Mouse (Mus musculus) cortical plate, adult 2 months (tissue): ENCODE data around the gene Usp10.

Source experiments
- CTCF ChIP-seq: fragments of 200-500 bp; IDR thresholded peaks from 2 replicates; pipeline ENCODE4 v1.5.1; 2011; ENCODE audit warnings: mild to moderate bottlenecking, control low read depth, low read length; ENCODE audit not compliant: insufficient read depth; ENCODE audit errors: extremely low read depth
- POLR2A ChIP-seq: fragments of 200-500 bp; IDR thresholded peaks from 2 replicates; pipeline ENCODE4 v1.6.1; 2011; ENCODE audit warnings: mild to moderate bottlenecking, low read length, control low read depth; ENCODE audit not compliant: insufficient read depth; ENCODE audit errors: extremely low read depth

- TF ChIP-seq CTCF (no peak), POLR2A (no peak)
Observed at GRCm38 (mm10) chr8:119978770-119979381, 68.7 kb downstream of the Usp10 start.
